Mouse (Mus musculus): Measurements from ENCODE around the gene Ccl7. TPM values are rescaled to one million over a fixed set of nuclear protein-coding genes. Genes with fewer than 3 reads are reported as not detected.

Gene Ccl7
- 1.2 and 7.8 TPM in 2 replicates for polyA plus RNA-seq (2012; rRNA removed)

GRCm38 (mm10) chr11:82045471-82045870, at the start of gene Ccl7:
Ccl7 (plus strand) TSS chr11:82045712.
- peak; percentile 38 for DNase-seq (ENCODE audit: low read depth)

GRCm38 (mm10) chr11:81996172-81996841, 49.2 kb upstream of the Ccl7 start:
- no peak for DNase-seq (ENCODE audit: low read depth)

- no peak for DNase-seq (ENCODE audit: low read depth)
Measured at GRCm38 (mm10) chr11:81997085-81997484, 48.4 kb upstream of the Ccl7 start.

- no peak for DNase-seq (ENCODE audit: low read depth)
Measured at GRCm38 (mm10) chr11:81998646-81999045, 46.9 kb upstream of the Ccl7 start.

DNA sequence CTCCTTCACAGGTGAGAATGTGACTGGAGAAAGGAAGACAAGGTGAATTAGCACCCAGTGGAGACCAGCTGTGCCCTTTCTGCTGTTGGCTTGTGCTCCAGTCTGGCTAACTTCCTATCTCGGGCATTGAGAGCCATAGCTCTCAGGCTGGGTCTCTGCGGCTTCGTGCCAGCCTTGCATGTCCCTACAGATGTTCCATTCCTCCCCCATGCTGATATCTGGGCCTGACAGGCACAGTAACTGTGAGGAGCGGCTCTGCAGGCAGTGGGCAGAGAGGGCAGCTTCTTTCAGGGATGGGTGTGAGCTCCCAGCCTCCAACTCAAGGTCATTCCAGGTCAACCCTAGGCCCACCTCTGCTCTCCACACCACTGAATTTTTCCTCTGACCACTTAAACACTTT, 46.0 kb upstream of the Ccl7 start:
- DNase-seq (ENCODE audit: low read depth): no peak

- no peak for DNase-seq (ENCODE audit: low read depth)
Measured at GRCm38 (mm10) chr11:82000581-82000980, 44.9 kb upstream of the Ccl7 start.

DNA sequence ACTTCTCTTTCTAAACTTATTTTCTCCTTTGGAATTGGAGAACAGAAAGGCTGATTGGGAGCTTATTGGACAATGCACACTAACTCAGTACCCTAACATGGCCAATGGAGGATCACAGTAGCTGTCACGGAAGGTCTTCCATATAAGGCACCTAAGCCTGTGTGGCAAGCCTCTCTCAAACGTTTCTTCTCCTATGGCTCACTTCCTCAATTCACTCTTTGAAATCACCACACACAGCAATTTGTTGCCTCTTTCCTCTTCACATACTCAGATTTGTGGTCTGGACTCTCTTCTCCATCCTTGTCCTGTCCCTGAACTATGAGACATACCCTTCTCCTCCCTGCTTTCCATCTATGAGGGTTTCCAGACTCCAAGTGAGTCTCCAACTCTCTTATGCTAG, 40.7 kb upstream of the Ccl7 start:
- DNase-seq (ENCODE audit: low read depth): no peak

DNA sequence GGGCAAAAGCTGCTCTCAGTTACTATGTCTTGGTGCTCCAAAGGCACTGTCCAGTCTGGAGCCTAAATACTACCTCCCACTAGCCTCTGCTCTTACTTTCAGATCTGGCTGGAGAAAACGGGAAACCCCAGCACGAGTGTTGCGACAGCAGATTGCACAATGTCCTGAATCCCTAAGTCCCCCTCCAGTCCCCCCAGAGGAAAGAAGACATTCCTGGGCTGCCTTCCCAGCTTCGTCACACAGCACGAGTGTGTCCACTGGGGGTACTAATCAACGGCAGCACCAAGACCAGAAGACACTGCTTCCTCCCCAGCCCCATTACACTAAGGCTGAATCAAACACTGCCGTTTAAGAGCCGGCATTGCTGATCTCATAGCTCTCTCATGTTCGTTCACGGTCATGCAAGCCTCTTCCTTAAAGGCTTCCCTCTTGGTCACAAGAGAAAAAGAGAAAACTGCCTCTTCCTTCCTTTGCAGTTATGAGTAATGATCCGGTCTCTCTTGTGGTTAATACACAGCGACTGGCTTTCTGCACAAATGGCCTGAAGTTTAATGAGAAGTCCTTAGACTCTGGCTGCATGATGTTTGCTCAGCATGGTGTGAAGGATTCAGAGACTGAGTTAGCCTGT, 38.6 kb upstream of the Ccl7 start:
- DNase-seq (ENCODE audit: low read depth): no peak

DNA sequence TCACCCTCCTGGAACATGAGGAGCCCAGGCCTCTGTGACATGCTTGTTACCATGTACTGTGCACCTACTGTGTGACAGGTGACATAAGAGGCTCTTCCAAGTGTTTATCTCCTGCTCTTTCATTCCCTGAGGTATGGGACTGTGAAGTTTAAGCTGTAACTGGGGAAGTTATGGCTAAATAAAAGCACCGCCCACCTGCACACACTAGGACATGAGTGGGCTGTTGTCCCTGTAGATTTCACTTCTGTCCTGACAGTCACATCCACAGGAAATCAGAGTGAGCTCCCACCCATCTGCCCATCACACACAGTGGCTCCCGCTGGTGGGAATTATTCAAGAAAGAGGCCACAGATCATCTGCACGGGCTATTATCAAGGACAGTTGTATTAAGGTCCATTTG, 35.4 kb upstream of the Ccl7 start:
- DNase-seq (ENCODE audit: low read depth): no peak

DNA sequence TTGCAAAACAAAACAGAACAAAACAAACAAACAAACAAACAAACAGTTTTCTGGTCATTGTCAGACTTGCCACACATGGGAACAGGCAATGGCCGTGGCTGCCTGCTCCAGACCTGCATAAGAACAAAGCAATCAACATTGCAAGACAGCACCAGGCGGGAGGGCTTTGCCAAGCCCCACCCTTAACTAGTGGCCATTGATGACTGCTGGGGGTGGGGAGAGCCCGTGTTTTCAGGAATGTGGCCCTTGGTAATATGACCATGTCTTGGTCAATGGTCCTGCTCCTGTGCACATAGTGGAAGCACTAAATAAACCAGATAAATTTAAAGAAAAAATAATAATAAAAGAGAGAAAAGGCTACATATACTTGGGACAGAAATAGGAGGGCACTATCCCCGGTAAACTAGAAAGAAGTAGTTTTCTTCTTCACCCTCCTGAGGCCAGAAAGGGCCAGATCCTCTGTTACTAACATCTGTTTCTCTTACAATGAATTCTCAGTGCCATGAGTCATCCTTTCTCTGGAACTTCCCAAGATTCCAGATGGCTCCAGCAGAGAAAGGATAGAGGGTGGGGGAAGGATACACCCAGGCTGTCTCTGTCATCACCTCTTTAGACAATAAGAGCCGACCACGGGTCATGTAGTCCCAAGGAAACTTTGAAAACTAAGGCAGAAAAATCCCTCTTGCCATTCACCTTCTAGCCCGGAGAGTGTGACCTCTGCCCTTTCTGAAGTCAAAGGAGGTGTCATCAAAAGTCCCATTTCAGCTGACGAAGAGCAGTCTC, 33.9 kb upstream of the Ccl7 start:
- no peak for DNase-seq (ENCODE audit: low read depth)

- DNase-seq (ENCODE audit: low read depth): no peak
Measured at GRCm38 (mm10) chr11:82013756-82014155, 31.8 kb upstream of the Ccl7 start.

DNA sequence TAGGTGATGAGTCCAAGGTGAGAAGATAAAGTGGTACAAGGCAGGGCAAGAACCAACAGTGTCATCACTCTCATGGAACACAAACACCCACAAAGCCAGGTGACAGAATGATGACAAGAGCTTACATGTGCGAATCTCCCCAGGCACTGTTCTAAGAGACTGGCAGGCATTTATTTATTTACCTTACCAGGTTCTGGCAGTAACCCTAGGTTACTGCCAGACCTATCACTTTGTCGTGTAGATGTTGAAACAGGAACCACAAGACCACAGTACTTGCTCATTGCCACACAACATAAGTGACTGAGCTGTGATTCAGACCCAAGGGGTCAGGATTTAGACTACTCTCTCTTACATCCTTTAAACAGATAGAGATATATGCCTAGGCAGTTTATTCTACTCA, 30.4 kb upstream of the Ccl7 start:
- no peak for DNase-seq (ENCODE audit: low read depth)

DNA sequence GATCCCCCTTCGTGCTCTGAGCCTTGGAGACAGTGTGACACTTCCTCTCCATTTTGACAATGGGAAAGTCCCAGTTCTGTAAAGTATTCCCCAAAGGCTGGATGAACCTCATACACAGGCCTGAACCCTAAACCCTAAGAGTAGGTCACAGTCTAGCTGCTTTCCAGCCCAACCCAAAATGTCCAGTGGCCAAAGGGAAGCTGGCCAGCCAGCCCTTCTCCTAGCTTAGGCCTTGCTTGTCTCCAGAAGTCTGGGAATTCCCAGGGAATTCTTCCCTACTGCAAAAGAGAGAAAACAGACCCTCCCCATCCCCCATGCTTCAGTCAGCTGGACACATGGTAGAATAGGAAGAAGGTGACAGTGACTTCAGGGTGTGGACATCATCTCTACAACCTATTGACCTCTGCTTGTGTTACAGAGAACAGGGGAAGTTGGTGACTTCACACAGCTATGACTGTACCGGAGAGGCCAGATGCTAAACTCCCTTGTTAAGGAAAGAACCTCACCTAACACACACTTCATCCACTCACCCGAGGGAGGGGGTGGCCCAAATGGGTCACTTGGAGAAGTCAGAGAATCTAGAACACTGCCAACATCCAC, 29.2 kb upstream of the Ccl7 start:
- DNase-seq (ENCODE audit: low read depth): no peak

DNA sequence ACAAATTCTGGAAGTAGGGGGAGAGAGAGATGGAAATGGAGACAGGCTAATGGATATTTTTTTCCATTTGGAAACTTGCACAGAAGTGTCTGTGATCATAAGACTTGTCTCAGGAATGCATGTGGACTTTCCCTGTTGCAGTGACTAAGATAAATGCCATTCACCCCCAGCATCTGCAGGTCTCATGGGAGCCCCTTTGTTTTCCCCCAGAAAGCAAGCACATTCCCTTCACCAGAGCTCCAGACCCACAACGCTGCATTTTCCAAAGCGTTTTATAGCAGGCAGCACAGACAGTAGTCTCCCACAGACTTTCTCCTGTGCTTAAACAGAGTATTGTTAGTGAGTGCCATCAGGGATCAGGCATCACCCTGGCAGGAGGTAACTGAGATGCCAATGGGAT, 26.1 kb upstream of the Ccl7 start:
- no peak for DNase-seq (ENCODE audit: low read depth)

DNA sequence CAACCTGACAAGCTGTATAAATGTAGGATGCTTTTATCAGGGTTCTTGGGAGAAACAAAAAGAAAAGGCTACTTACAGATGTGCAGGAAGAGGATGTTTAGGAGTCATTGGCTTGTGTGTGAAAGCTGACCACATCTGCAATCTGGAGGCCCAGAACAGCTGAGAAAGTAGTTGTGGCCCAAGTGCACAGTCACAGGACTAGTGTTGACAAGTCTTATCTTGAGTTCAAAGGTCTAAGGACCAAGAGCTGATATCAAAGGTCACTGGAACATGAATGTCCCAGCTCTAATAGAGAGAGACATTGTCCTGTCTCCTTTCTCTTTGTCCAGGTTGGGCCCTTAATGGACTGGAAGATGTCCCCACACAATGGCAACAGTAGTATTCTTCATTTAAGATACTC, 25.7 kb upstream of the Ccl7 start:
- DNase-seq (ENCODE audit: low read depth): no peak

DNA sequence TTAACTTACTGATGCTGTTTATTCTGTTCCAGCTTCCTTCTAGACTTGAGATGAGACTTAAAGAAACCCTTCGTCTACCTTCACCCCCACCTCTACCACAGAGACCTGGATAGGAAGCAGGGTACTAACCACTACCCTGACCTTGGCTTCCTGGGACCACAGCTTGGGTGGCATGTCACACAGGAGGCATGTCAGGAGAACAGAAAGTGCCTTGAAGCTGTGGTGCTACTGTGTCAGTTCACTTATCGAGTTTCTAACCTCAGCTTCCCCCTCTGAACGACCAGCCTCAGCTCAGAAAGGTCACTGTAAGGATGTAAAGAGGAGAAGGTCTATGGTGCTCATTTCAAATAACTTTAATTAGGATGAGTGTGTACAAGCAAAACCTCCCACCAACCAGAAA, 24.1 kb upstream of the Ccl7 start:
- DNase-seq (ENCODE audit: low read depth): no peak

- no peak for DNase-seq (ENCODE audit: low read depth)
Measured at GRCm38 (mm10) chr11:82022504-82023056, 22.9 kb upstream of the Ccl7 start.

GRCm38 (mm10) chr11:82023769-82024168, 21.7 kb upstream of the Ccl7 start:
- no peak for DNase-seq (ENCODE audit: low read depth)

DNA sequence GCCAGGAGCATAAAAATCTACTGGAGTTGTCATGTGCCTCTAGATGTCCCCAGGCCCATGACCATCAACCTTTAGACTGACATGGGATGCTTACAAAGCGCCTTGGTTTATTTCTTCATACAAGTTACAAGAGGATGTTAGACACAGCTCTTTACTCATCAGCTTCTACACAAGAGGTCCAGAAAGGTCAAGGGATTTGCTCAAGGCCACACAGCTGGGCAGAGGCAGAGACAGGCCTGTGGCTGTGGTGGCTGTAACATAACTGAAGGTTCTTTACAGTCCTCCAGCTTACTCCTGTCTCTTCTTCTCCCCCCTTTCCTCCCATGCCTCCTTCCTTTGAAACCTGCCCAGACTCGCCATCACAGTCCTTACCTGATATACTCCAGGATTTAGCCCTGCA, 15.3 kb upstream of the Ccl7 start:
- no peak for DNase-seq (ENCODE audit: low read depth)

- DNase-seq (ENCODE audit: low read depth): no peak
Measured at GRCm38 (mm10) chr11:82032136-82032535, 13.4 kb upstream of the Ccl7 start.

DNA sequence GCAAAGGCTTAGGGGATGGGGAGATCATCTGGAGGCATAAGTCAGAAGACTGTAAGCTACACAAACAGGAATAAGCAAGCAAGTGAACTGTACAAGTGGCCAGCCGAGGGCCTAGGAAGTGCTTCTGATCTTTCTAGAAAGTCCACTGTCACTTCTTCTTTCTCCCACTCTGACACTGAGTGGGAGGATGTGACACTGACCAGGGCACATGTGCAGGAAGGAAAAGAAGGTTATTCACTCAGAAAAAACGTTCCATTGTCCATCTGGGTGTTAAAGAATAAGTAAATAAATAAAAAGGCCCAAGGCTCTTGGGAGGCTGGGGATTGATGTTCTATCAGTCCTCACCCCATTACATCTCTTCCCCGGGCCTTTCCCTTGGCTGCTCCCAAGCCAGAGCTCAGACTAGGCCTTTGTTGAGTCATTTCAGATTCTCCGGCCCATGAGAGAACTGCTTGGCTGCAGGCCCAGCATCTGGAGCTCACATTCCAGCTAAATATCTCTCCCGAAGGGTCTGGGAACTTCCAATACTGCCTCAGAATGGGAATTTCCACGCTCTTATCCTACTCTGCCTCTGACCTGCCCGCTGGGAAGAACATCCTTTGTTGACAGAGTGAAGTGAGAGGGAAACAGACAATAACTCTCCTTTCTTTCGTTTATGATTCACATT, 12.7 kb upstream of the Ccl7 start:
- no peak for DNase-seq (ENCODE audit: low read depth)

DNA sequence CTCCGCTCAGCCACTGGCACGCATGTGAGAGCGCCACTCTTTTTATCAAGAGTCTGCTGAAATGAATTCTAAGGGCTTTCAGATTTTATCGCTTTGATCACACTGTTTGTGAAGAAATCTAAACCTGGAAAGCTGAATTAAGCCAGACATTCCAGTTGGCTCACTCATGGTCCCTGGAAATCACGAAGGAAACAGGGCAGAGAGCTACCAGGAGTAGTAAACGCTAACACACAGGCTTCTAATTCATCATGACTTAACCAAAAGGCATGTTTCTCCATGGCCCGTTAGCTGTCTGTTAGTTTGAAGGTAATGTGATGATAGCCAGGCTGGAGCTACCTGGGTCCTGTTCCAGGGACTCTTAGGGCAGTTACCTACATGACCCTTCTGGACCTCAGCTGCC, 11.1 kb upstream of the Ccl7 start:
- no peak for DNase-seq (ENCODE audit: low read depth)

All from gonadal fat pad, adult 2 months (tissue).